Mouse (Mus musculus) limb, embryonic 10.5 days (tissue): ENCODE measurements around the gene Lamc2. TPM values are rescaled to one million over a fixed set of nuclear protein-coding genes. Genes with fewer than 3 reads are reported as not detected.

ENCODE experiments used
- DNase-seq: peaks from one replicate; pipeline ENCODE4 v3.0.0-alpha.2; 2017; ENCODE audit warnings: low spot score
- H3K27ac ChIP-seq: fragments of 300-500 bp; sonication (generic); 2 replicates; pipeline ENCODE4 v1.5.1; 2016; ENCODE audit warnings: mild to moderate bottlenecking
- H3K27me3 ChIP-seq: fragments of 300-500 bp; sonication (generic); 2 replicates; pipeline ENCODE4 v1.6.1; 2016; ENCODE audit warnings: low read depth, mild to moderate bottlenecking; ENCODE audit not compliant: poor library complexity, severe bottlenecking
- H3K36me3 ChIP-seq: fragments of 300-500 bp; sonication (generic); 2 replicates; pipeline ENCODE4 v1.6.1; 2016; ENCODE audit warnings: mild to moderate bottlenecking, moderate library complexity
- H3K4me1 ChIP-seq: fragments of 300-500 bp; sonication (generic); 2 replicates; pipeline ENCODE4 v1.6.1; 2016
- H3K4me3 ChIP-seq: fragments of 300-500 bp; sonication (generic); 2 replicates; pipeline ENCODE4 v1.5.1; 2016; ENCODE audit warnings: mild to moderate bottlenecking, moderate library complexity
- H3K9me3 ChIP-seq: fragments of 300-500 bp; sonication (generic); replicated peaks from 2 replicates; pipeline ENCODE4 v1.6.1; 2016; ENCODE audit warnings: mild to moderate bottlenecking
- WGBS: fragments of 180-500 bp; shearing (Covaris S2); methylation state at CpG from one replicate; pipeline ENCODE4 v1.1.7; 2016; 5-methylcytosine and 5-hydroxymethylcytosine counted together
- polyA plus RNA-seq: library from polyadenylated mRNA; unstranded; fragments of >200 nt; fragmentation: Nextera tagmentation; extraction: Ambion mirVana; gene quantifications from 2 replicates; pipeline ENCODE4 v1.2.1, GENCODE M21; 2016

Gene Lamc2
- polyA plus RNA-seq, 1 experiment from 2014 or later, result 3.3 TPM

DNA sequence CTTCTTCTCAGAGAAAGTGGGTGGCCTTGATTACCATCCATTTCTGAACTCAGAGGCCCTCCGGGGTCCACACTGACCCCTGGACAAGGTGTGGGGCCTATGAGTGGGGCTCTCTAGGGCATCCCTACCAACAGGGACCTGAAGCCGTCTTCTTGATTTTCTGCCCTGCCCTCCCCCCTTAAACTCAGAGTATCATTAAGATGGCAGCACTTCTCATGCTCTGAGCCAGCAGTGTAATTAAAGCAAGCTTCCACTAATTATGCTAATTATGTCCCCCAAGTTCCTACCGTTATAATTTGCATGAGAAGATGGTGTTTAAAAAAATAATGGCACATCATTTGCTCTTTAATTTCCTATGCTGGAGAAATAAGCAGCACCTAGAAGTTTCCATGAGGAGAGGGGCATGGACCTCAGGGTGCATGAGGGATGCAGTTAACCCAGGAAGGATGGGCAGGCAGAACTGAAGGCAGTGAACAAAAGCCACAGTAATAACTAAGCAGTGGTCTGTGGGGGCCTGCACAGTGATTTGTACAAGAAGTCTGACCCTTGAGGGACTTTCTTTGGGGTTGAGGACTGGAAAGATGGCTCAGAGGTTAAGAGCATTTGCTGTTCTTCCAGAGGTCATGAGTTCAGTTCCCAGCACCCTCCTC lies 111.0 kb downstream of the Lamc2 start:
- H3K36me3 ChIP-seq, result no peaks in the 10 kb centered on the region
- 68% methylated on average over 3 of the region's 3 CpGs for WGBS

DNA sequence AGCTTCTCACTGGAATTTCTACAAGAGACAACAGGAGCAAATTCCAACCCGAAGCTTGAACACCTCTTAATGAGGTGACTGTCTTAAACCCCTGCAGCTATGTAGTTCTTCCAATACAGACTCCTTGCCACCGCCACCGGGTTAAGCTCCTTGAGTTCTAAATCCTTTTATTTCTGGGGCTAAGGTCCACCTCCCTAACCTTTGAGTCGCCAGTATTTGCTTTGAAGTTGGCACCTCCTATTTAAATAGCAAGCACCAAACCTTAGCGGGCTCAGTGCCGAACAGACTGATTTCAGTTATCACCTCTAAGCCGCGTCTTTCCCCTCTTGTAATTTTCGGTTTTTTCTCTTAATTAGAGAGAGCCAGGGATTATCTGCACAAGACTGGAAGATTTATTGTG lies 112.8 kb downstream of the Lamc2 start:
- H3K4me3 ChIP-seq, result no peak overlapping the region
- H3K27me3 ChIP-seq, result peaks cover 75% of the 10 kb centered on the region

More for the DNA sequence above, 111.0 kb downstream of the Lamc2 start:
- no peaks in the 10 kb centered on the region for H3K9me3 ChIP-seq
- H3K4me3 ChIP-seq, result no peak overlapping the region
- H3K27ac ChIP-seq, result no peak overlapping the region
- peaks cover 70% of the 10 kb centered on the region for H3K27me3 ChIP-seq
- no peak for DNase-seq
- H3K4me1 ChIP-seq, result peaks cover 30% of the 10 kb centered on the region

More for the DNA sequence above, 112.8 kb downstream of the Lamc2 start:
- H3K9me3 ChIP-seq, result no peaks in the 10 kb centered on the region
- no peak for DNase-seq
- no peaks in the 10 kb centered on the region for H3K36me3 ChIP-seq
- WGBS, result 2% methylated on average over 9 of the region's 9 CpGs
- H3K4me1 ChIP-seq, result peaks cover 30% of the 10 kb centered on the region
- no peak overlapping the region for H3K27ac ChIP-seq

Other genes starting within 250 kb of the Lamc2 start
- gene Nmnat2, start 231.5 kb downstream of the Lamc2 start, polyA plus RNA-seq, result 0.75 and 1.6 TPM in 2 replicates
- gene Lamc1, start 146.3 kb upstream of the Lamc2 start, polyA plus RNA-seq, result 25.4 and 25.6 TPM in 2 replicates
- 0.14 and 0.15 TPM in 2 replicates for gene Shcbp1l, start 238.7 kb upstream of the Lamc2 start, polyA plus RNA-seq